Mouse (Mus musculus): Measurements from ENCODE around the gene Ifi47.
A peak's percentile ranks its signal among the peaks of the same experiment; 100 is the strongest.

DNA sequence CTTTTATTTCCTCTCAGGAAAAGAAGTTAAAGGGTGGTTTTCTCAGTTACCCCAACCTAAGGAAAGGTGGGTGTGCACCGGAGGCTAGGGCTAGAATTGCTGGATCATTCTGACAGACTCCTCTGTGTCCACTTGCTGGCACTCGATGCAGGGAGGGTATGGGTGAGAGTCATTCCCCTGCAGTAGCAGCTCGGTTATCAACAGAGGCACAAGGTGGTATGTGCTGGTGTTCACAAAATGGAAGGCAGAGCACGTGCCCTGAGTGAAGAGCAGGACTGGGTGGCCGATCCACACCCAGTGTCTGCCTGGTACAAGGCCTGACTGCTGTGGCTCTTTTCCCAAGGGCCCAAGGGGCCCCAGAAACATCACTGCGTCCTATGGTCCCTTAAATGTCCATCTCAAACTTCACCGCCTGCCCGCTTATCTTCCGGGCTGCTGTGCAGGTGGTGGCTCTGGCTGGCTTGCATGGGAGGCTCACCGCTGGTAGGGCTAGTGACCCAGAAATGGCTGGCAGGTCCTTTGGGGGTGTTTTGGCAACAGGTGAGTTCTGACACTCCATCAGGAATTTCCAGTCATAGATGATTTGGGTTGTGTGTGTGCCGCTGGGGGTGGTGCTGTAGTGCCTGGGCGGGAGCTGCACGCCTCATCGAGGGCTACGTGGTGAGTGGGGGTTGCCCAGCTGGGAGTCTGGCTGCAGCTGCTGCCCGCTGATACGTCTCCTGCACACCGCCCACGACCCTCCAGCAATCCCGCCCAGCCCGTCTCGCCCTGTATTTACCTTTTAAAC, 11.6 kb downstream of the Ifi47 start:
- TF ChIP-seq EP300 (IDR thresholded peaks at IDR 0.05; ENCODE audit: low read depth) (peak; percentile 90), CTCF (IDR thresholded peaks at IDR 0.05; ENCODE audit: low read depth) (peak; percentile 31)

Measured in liver, embryonic 14.5 days (tissue).